Mouse (Mus musculus) gastrocnemius, postnatal 36 days (tissue): ENCODE measurements at regions not wholly inside any gene's neighbourhood (a gene's known extent, or its start where the extent isn't known, plus 50 kb on each side); places are given as distances from the start of the nearest gene placed in this dataset.

Experiments used
- DNase-seq, 2 experiments: peaks; one replicate each; pipeline ENCODE4 v3.0.0; 2022
- intact Hi-C: fragments of 180-260 bp; cut with DNase I; formaldehyde crosslinking; loops from one replicate; pipeline ENCODE4 v1.15.1; 2025

DNA sequence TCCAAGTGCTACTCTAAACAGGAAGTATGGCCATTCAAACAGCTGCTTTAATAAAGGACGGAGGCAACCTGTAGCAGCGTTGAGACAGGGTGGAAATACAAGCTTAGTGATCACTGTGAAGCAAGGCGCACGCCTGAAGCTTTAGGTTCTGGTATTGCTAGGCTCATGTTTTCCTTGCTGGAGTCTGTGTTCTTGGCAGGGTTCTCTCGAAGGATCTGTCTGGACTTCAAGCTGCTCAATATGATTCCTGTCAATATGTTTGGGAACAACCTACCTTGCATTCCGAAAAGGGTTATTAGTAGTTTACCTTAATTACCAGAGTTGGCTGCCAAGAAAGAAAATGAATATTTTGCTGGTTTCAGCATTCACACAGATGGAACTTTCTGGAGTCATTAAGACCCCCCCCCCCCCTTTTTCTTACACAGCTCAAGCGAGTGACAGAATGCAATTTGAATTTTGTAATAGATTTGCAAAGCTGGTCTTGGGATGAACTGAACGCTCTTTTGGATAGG, 145.1 kb upstream of the Tmpo start:
- intact Hi-C loops: no loop called here

DNA sequence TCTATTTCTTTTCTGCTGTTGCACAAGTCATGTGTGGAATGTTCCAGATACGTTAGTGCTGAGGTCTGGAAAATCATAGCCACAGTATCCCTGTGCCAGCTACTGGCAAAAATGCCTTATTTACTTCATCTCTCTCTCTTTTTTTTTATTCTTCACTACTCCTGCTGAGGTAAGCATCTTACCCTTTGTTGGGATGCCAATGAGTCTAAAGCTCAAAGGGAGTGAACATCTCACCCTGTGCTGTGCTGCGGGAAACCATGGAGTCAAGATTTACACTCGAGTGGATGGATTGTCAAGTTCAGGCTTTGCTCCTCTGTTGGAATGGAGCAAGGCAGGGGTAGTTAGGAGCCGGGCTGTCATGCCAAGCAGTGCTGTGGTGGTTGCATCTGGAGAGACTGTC, 140.1 kb upstream of the Tmpo start:
- intact Hi-C loops: no loop called here
- DNase-seq: no peak

More for the DNA sequence above, 145.1 kb upstream of the Tmpo start:
- no peak for DNase-seq

DNA sequence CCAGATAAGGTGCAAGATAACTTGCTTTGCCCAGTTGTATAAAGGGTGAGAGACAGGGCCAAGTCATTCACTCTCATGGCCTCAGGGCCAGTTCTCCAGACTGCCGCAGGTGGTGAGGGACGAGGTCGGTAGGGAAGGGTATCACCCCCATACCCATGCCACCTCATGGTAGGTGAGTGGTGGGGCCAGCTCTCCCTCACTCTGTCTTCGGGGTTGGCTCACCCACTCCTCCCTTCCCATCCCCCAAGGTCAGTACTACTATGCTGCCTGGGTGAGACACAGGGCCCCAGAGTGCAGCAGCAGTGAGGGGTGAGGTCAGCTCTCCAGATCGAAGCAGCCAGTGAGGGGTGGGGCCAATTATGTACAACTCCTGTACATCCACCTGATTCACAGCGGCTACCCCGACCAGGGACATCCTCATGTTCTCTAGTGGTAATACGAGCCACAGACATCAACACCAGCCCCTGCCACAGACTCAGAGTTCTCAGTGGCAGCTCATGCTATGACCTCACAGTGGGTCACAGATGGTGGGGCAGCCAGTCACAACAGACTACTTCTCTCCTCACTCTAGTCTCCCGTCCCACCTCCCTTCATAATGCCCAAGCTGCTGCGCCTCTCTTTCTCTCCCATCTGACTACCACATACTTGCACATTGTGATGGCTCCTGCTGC, 138.5 kb upstream of the Tmpo start:
- intact Hi-C loops: no loop called here

DNA sequence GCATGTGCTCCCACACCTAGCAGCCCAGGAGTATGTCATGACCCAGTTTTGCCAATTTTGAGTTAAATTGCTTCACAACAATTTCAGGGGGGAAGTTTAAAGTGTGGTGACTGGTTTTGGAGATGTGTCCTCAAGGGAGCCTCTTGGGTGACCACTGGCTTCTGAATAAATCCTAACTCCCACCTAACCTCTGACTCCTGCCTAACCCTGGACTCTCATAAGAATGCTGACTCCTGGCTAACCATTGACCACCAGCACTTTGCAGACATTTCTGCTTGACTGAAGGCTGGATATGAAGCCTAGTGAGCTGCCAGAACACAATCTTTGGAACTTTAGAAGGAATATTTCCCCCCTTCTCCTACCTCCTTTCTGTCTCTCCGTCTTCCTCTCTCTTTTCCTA, 133.3 kb upstream of the Tmpo start:
- no peak for DNase-seq
- intact Hi-C loops: no loop called here

More for the DNA sequence above, 138.5 kb upstream of the Tmpo start:
- DNase-seq: no peak

DNA sequence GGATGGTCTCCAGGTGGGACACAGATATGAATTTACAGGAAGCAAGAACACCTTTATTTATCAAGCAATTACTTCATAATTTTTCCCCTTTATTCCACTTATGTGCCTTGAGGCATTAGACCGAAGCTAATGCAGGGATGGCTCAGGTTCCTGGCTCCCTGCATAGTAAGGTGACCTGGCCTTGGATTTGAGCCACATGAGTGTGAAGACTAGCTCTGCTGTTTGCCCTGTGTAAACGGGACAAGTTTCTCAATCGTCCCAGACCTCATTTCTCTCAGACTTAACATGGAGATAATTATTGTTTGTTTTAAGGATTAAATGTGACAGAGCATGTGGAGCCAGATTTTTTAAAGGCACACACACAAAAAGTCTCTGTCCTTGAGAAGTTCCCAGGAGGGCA, 132.2 kb upstream of the Tmpo start:
- no peak for DNase-seq
- intact Hi-C loops: no loop called here

DNA sequence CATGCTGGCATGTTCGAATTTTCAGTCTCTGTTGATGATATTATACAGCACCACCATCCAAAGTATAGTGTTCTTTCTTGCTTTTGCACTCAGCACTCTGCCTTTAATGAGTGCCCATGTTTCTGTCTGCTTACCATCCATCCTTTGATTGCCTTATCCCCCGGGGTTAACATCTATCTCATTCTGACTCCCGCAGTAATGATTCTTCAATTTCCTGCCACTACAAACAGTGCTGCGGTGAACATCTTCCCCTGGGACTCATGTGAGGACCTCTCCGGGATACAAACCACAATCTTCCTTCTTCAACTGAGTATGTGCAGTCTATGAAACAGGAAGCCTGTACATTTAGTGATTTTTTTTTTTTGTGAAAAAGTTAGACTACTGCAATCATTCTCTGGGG, 131.8 kb upstream of the Tmpo start:
- intact Hi-C loops: no loop called here
- no peak for DNase-seq

DNA sequence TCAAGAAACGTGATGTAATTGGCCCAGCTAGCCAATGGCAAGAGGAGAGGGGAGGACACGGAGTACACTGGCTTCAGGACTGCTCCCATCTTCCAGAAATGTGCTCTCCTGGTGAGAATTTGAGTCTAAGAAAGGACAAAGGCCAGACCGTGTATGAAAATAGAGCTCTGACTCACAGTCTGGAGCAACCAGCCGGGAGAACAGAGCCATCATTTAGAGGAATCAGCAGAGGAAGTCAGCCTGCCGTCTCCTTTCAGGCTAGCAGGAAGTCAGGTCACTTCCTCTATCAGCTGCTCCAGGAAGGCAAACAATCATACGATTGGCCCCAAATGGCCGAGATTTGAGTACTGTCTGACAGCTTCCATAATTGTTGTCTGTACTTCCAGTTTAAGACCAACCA, 119.0 kb upstream of the Tmpo start:
- no peak for DNase-seq
- intact Hi-C loops: no loop called here

DNA sequence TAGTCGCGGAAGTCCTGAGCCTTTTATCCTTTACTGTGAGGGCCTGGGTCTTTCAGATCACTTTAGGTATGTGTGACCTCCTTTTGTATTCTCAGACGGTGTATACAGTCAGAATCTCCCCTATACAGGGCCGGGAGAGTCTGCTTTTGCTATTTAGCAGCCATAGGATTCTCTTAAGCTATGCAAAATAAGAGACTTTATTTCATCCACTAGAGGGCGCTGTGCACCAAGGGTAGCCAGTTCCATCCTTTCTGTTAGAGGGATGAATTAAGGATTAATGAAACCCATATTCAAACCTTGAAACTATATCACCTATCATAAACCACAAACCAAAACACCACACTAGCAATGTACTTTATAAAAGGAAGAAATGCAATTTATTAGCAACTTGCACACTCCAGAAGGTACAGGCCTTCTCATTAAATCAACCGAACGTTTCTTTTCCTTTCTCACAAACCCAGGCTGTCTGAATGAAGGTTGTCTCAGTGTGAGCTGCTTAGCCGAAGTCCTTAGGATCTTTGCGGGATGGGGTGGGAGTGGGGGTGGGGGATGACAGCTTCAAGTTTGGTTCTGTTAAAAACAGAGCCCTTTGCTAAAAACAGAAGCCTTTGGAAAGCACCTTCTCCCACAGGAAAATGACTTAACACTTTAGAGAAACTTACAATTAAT, 116.8 kb upstream of the Tmpo start:
- intact Hi-C loops: no loop called here
- DNase-seq: no peak

DNA sequence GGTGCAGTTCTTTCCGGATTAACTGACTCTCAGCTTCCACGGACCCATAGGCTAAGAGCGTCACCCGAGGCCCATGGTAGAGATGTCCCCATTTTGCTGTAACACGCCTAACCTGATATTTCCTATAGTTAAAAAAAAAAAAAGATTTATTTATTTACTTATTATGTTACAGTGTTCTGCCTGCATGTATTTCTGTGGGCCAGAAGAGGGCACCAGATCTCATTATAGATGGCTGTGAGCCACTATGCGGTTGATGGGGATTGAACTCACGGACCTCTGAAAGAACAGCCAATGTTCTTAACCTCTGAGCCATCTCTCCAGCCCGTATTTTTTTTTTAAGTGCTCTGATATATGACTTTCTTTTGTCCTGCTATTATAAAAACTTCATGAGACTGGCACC, 114.2 kb upstream of the Tmpo start:
- no peak for DNase-seq
- intact Hi-C loops: no loop called here

DNA sequence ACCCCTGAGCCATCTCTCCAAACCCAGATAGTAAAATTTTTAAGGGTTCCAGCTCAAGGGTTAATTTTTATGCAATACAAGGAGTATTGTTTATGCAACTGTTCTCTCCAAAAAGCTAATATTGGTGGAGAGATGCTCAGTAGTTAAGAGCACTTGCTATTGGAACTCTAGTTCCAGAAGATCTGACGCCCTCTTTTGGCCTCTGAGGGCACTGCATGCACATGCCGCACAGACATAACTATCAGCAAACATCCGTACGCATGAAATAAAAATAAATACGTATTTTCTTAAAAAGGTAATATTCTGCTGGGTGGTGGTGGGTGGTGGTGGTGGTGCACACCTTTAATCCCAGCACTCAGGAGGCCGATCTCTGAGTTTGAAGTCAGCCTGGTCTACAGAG, 112.1 kb upstream of the Tmpo start:
- no peak for DNase-seq
- intact Hi-C loops: no loop called here

DNA sequence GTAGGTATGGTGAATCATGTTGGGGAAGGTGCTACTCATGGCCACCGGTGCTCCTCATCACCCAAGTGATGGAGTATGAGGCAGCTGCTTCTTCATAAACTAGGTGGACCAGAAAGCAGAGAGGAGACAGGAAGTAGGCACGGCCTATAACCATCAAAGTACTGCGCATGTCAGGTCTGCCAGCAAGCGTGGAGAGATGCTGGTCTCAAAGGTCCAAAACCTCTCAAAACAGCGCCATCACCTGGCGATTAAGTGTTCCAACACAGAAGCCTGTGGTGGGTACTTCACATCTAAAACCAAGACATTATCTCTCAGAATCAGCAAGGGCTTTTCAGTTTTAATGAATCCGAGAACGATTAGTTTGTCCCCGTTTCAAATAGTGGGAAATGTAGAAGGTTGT, 103.1 kb upstream of the Tmpo start:
- no peak for DNase-seq
- intact Hi-C loops: no loop called here

DNA sequence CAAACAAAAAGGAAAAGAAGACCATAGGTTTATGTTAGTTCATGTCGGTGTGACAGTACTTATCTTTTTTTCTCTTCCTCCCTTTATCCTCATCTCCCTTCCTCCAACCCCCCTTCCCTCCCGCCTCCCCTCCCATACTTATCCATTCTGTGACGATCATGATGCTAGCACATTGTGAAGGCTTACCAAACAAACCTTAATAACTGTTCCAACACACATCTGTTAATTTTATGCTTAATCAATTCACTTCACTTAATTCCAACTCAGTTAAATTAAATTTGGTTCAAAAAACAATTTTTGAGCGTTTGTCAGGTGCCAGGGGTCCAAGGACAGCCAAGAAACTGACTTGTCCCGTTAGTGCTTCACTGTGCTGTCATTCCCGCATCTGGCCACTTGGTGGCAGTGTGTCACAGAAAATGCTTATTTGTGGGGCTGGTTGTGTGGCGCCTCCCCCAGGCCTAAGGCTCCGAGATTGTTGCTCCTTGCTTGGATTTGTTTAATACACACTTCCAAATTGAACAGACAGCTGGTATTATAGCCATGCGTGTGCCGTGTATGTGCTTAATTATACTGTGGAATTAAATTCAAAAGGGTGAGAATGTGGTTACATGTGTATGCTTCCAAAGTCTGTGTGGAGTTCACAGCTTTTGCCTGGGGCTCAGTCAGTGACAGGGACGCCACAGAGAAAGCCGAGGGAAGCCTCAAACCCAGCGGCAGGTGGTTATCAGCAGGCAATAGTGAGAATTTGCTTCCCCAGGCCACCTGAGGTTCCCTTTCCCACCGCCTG, 90.0 kb upstream of the Tmpo start:
- intact Hi-C loops: loop anchor here (10.0 kb wide), 1 partner anchor 1744 kb away; no protein-coding TSS in a partner anchor
- DNase-seq: peak; percentile 75 to 83

DNA sequence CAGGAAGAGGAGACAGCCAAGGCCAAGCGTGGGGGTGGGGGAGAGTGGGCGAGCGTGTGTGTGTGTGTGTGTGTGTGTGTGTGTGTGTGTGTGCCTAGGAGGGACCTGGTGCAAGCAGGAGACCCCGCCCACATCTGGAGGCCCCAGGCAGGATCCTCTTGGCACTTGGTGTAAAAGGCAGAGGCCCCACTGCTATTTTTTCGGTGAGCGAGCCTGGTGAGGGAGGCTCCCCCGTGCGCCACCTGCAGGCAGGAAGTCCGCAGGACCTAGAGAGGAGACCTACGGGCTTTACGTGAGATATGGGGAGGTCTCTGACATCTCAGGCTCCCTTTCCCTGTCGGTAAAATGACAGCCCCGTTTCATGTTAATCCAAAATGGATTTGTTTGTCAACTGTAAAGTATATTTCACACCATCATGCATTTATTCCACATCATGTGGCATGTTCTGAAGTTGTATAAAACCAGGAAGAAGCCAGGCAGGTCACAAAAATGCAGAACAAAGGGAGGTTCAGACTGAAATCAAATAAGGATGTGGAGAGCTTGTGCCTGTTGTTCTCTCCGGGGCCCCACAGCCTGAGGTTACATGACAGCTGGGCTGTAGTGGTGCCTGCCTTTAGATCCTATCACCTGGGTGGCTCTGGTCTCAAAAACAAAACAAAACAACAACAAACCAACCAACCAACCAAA, 89.3 kb upstream of the Tmpo start:
- intact Hi-C loops: loop anchor here (10.0 kb wide), 1 partner anchor 1744 kb away; no protein-coding TSS in a partner anchor
- DNase-seq: peak; percentile 36 to 43

DNA sequence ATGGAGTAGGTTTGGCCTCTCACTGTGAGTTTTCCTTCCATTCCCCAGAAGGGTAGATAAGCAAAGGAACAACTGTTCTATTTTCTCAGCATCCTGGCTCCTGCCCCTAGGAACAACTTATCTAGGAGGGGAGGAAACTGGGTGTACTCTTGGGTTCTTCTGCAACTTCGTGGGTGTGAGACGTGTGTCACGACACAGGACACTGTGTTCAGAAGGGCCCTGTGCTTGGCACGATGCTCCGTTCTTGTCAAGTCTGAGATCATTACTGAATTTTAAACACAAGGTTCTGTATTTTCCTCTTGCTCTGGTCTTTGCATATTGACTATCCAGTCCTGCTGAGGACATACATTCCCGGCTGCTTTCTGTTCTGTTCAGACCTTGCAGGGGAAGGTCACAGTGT, 86.8 kb upstream of the Tmpo start:
- intact Hi-C loops: no loop called here
- no peak for DNase-seq

DNA sequence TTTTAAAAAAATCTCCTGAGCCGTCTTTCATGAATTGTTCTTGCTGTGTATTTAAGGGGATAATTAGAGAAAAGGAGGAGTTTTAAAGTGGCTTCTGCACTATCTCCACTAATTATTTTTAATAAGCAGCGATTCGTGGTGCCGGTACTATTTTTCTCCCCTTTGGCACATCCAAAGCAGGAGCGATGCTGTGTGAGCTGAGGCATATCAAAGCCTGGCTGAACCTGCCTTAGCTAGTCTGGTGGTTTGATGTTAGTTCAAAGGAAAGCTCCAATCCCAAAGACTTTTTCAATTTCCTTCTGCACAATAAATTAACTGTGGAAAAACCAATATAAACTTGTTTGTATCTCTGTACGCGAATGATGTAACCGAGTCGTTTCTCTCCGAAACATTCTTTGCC, 79.3 kb upstream of the Tmpo start:
- no peak for DNase-seq
- intact Hi-C loops: no loop called here

DNA sequence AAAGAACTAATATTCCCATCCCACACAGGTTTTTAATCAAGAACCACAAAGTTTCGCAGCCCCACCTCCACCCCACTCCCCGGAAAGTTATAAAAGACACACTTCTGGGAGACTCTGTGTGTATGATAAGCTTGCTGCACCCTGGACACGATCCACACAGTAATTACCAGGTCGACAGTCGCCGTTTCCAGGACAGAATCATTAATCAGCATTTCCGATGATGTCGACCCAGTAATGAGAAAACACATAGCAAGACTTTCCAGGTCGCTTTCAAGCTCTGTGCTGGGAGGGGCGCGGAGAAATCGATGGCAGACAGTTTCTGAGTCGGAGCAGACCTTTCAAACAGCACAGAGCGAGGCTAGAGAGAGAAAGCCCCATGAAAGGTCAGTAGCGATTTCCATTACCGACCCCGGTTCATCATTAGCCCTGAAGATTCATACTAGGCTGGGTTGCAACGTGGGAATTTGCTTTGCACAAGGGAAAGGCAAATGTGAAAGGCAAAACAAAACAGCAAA, 68.6 kb upstream of the Tmpo start:
- intact Hi-C loops: no loop called here

DNA sequence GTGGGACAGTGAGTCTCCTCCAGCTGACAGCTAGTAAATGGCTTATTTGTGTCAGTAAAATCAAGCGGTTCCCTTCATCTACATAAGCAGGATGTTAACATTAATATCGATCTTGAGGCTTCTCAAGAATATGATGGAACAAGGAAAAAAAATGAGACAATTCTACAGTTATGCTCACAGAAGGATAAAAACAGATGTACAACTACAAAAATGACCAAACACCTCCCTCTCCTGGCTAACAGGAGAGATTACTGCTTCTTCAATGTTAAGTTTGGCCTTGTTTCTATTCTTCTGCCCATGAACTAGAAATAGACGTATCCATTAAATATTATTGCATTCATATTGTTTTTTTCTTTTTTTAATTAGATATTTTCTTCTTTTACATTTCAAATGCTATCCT, 63.2 kb upstream of the Tmpo start:
- intact Hi-C loops: no loop called here
- no peak for DNase-seq

More for the DNA sequence above, 68.6 kb upstream of the Tmpo start:
- DNase-seq: no peak

DNA sequence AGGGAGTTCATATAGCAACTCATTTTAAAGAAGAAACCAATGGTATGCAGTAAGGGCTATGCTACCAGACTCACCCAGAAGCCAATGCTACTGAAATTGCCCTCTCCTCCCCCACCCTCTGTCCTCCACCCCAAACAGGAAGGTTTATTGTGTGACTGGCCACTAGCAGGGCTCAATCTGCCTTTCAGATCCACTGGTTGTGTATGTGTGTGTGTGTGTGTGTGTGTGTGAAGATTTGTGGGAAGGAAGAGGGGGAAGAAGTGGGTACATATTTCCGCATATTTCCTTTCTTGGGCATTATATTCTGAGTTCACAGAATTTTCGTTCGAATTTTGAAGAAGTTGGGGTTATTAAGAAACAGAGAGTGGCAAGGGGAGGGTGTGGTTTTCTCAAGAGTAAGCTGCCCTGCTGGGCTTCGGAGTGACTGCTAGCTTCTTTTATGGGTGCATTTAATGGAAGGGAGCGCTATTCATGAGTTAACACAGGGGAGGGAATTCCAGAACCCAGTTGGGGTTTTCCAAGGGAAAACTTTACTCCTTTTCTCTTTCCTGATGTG, 61.5 kb upstream of the Tmpo start:
- intact Hi-C loops: no loop called here
- DNase-seq: no peak

DNA sequence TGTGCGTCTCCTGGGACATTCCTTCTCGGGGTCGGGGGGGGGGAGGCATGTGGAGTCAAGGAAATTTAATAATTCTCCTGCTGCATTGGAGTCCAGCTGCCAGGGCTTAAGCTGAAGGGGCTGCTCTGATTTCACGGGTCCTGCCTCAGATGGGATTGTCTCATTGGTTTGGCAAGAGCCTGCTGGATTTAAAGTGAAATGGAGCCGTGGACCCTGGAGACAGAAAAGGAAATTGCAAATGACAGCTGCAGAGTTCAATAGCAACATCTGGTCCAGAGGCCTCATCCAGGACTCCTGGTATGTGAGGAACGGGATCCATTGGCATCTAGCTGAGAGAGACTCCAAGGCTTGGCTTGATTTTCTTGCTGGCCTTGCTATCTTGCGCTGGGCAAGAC, 60.5 kb upstream of the Tmpo start:
- intact Hi-C loops: no loop called here
- peak in 1 of 2 experiments; percentile 31 for DNase-seq

DNA sequence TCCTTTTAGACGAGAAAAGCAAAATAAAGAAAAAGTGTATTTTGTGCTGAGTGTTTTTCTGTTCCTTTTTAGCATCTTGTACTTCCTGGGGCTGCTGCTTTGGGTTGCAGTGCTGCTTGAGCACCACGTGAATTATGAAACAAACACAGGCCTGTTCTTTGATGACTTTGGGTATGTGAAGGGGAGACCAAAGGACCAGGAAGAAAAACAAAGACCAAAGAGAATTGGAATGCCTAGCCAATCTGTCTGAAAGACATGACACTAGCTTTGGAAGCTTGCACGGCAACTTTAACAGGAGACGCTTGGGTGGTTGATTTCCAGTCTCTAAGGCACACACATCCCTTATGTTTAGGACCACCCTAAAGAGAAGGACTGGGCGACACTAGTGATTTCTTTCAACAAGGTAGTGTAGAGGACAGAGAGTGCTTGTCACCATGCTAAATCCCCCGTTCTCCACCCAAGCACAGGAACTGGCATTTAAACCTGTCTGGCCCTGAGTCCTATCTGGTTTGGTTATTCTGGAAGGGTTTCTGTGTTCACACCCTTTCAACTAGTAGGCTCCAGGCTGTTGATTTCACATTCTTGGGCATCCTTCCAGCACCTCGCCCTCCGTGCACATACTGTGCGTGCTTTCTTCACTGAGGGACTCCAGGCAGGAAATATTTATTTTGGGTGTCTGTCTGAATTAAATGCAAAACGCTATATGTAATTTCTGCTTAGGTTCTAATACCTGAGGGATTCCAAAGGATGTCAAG, 59.9 kb upstream of the Tmpo start:
- DNase-seq: peak; percentile 54 to 62
- intact Hi-C loops: no loop called here
